Mouse (Mus musculus): ENCODE measurements around the gene Slc16a3. TPM values are rescaled to one million over a fixed set of nuclear protein-coding genes. Genes with fewer than 3 reads are reported as not detected.
A peak's percentile ranks its signal among the peaks of the same experiment; 100 is the strongest.

Gene Slc16a3
- total RNA-seq (2015; ENCODE audit: low replicate concordance) (5.2 and 11.7 TPM in 2 replicates), total RNA-seq (2017; ENCODE audit: low replicate concordance) (5.6 and 7.1 TPM in 2 replicates)

DNA sequence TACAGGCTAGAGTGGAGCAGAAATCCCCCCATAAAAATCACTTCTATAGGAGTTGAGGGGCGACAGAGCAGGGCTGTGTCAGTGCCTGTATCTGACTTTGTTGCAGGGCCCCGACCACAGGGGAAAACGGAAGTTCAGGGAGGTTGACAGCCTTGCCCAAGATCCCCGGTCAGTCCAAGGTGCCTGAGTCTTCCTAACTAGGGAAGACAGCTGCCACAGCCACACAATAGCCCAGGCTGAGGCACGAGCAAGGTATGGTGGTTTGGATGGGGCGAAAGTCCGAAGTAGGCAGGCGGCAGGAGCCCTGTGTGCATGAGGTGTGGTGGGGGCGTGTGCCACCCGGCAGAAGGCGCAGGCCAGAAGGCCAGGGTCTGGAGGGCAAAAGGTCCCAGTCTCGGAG is at the start of gene Slc16a3:
TSS of gene Slc16a3 (plus strand) at position 153 of the 400 bp plus-strand sequence.
- no peak for ATAC-seq (replicated peaks; ENCODE audit: low FRiP score, poor library complexity, severe bottlenecking)

DNA sequence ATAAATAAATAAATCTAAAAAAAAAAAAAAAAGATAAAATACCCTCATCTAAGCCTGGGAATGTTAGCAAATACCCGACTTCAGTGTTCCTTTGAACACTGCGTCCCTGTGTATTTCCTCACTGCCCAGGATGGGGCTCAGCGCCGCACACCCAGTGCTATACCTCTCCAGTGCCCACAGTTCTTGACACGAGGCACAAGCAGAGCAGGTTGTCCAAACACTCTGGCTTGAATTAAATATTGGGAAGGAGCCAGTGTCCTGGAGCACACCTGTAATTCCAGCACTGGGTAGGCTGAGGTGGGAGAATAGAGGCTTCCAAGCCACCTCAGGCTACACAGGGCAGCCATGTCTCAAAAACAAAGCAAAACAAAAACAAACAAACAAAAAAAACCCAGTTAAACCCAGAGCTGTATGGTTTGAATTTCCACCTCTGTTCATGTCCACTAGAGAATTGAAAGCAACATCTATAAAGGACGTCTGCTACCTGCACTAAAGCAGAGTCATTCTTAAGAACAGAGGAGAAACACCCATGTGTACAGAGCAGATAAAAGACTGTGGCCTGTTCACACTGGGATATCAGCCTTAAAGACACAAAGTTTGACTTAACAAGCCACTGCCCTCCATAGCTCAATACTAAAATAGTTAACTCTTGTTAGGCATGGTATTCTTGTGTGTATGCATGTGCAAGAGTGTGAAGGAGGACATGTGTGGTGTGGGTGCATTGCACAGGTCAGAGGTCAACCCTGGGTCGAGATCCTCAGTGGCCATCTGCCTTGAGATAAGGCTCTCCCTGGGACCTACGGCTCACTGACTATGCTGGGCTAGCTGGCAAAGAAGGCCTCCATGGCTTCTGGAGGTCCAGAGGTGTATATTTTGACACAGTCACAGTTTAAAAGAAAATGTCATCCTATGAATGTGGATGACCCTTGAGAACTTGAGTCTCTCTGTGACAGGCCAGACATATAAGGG is 47.7 kb upstream of the Slc16a3 start:
- ATAC-seq (replicated peaks; ENCODE audit: low FRiP score, poor library complexity, severe bottlenecking): peak; percentile 84

DNA sequence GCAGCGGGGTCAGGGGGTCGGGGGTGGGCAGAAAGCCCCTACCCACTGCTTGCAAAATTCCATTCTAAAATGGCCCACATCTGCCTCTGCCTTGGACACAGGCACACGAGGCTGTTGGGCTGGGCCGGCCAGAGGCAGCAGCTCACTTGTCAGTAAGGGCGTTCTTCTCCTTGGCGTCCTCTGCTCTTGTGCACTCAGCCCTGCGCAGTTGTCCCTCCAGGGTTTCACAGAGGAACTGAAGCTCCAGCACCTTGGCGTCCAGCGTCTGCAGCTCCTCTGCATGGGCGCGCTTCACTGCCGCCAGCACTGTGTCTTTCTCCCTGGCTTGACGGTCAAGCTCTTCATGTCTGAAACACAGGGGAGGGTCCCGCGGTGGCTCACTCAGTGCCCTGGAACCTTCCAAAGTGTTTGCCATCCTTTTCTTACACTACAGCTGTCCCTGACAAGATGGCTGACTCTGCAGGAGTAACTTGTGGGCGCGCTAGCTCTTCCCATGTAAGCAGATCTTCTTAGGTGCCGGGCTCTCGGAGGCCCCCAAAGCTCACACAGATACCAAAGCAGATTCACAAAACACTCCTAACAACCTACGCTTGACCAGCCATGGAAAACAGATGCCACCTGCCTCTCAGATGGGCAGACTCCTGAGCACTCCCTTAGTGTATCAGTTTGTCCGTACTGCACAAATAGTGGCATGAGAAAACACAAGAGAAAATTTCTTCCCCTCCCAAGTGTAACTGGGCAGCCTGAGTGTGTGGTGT is 46.4 kb upstream of the Slc16a3 start:
- ATAC-seq (replicated peaks; ENCODE audit: low FRiP score, poor library complexity, severe bottlenecking): no peak

DNA sequence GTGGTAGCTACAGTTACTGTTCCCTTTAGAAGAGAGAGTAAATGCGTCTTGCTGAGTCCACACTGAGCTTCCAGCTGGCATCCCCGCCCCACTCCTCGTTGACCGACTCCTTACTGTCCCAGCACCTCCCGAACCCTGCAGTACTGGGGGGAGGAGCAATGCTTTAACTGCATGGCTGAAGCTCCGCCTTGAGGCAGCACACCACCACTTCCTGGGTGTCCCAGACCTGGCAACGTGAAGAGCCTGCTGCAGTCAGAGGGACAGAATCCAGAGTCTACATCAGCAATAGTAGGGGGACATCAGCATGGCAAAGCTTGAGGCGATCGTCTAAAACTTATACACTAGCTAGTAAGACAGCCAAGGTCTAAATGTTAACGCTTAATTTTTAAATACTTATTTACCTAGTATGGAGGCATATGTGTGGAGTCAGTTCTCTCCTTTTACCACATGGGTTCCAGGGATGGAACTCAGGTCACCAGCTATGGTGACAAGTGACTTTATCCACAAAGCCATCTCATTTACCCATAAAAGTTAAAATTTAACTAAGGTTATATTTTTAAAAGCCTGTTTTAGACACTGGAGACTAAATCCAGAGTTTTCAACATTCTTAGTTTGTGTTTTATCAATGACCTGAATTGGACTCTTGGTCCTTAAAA is 45.7 kb upstream of the Slc16a3 start:
- peak; percentile 46 for ATAC-seq (replicated peaks; ENCODE audit: low FRiP score, poor library complexity, severe bottlenecking)

DNA sequence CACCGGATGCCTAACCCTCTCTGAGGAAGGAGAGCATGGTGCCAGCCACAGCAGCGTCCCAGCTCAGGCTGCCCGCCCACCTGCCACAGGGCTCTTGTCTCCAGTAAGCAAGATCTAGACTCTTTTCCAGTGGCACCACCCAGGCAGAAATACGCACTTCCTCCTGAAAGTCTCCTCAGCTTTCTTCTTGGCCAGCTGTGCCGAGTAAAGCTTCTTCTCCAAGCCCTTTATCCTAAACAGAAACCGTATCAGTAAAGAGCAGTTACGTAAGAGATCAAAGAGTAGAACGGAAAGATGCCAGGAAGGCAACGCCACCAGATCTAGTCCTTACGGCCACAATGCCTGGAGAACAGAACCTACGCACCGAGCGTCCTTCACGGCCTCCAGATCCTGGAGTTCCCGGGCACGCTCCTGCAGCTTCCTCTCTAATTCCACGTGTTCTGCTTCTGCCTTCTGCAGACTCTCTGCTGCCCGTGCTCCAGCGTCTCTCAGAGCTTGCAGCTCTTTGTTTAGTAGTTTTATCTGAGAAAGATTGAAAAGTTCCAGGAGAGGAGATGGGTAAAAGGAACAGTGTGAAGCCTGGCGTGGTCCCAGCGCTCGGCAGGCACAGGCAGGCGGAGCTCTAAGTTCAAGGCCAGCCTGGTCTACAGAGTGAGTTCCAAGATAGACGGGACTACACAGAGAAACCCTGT is 45.0 kb upstream of the Slc16a3 start:
- no peak for ATAC-seq (replicated peaks; ENCODE audit: low FRiP score, poor library complexity, severe bottlenecking)

DNA sequence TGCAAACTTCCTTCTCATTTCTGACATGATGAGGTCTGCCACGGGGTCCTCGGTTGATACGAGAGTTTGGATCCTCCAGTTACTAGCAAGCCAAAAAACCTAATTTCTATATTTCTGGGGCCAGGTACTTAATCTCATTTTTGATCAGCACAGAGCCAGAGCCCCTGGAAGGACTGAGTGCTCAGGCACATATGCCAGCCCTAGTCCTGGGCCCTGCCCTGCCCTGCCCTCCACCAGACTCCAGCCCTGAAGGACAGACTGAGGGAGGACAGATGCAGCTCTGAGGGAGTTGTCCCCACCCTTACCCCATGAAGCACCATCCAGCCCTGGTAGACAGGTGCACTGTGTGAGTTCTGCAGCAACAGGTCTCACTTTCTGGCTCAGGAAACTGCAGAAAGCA is 43.7 kb upstream of the Slc16a3 start:
- ATAC-seq (replicated peaks; ENCODE audit: low FRiP score, poor library complexity, severe bottlenecking): no peak

DNA sequence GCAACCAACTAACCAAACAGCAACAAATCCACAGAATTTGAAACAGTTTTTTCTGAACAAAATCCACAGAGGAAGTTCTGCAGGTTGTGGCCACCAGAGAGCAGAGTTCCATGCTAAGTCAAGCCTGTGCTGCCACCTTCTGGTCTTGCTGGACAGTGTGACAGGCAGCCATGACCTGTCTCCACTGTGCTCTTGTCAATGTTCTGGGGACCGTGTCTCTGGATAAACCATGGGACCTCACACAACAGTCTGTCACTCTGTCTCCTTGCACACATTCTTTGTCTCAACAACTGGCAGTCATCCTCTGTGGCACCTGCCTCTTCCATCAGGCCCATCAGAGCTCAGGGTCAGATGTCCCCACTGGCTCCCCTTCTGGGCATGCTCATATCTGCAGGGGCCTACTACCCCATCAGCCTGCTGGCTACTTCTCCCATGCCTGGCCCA is 42.8 kb upstream of the Slc16a3 start:
- ATAC-seq (replicated peaks; ENCODE audit: low FRiP score, poor library complexity, severe bottlenecking): peak; percentile 78

DNA sequence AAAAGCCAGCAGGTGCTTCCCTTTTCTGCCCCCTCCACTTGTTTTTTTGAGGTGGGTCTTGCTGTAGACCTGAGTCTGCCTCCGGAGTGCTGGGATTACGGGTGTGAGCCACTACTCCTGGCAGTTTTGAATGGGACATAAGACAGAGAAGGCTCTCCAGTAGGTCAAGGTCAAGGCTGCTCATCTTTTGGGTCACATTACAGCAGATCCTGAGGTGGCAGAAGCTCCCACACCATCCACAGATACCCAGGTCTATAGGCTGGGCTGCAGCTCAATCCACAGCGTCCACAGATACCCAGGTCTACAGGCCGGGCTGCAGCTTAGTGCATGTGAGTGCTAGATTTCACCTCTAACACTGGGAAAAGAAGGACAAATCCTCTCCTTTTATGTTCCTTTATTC is 34.5 kb upstream of the Slc16a3 start:
- ATAC-seq (replicated peaks; ENCODE audit: low FRiP score, poor library complexity, severe bottlenecking): no peak; the same call in 1 of the 2 replicates

DNA sequence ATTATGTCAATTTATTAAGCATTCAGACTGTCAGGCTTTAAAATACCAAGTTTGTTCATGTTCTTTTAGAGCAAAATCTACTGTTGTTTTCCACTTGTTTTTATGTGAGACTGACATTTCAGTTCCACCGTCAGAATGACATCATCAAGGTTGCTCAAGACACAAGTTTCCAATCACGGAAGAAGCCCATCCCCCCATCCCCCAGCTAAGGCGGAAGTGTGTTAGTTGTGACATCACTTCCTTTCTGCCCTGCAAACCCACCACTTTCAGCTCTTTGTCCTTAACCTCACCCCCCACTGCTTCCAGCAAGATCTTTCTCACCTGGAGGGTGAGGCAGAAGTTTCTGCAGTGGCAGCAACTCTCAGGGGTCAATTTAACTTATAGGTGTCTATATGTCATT is 31.8 kb upstream of the Slc16a3 start:
- ATAC-seq (replicated peaks; ENCODE audit: low FRiP score, poor library complexity, severe bottlenecking): no peak

DNA sequence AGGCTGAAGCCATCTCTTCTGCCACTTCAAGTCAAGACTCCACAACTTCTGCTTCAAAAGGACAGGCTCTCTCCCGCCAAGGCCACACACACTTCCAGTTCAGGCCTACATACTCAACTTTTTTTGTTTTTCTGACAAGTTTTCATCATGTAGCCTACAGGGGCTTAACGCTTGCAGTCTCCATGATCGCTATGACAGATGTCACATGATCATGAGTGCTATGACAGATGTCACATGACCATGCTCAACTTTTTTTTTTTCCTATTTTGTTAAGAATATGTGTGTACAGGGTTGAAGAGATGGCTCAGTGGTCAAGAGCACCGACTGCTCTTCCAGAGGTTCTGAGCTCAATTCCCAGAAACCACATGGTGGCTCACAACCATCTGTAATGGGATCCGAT is 30.5 kb upstream of the Slc16a3 start:
- ATAC-seq (replicated peaks; ENCODE audit: low FRiP score, poor library complexity, severe bottlenecking): no peak

DNA sequence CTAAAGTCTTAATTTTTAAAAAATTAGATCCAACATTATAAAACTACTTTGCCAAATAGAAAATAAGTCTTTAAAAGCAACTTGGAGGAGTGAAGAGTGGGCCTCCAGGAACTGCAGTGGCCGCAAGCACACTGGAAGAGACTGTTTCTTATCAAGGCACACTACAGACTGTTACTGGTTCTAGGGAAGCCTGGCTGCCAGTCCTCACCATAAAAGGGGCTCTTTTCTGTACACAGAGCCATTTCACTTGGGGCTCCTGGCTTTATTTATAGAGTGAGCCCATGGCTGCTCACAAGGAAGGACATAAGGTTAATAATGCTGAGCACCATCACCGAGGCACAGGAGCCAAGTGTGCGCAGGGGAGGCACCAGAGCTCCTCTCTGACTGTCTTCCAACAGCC is 25.8 kb upstream of the Slc16a3 start:
- ATAC-seq (replicated peaks; ENCODE audit: low FRiP score, poor library complexity, severe bottlenecking): no peak

DNA sequence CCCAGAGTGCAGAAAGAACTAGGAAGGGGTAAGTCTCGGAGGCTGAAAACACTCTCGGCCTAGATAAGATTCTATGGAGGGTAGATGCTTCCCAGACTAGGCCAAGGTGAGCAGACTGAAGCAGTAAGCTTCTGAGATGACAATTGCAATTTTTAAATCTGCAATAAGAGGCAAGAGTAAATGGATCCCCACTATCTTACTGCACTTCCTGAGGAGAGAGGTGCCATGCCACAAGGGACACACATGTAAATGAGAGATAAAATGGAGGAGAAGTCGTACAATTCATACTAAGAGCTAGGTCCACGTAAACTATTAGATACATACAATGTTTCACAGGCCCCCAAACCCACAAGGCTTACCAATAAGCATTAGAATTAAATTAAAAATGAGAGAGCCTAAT is 19.8 kb upstream of the Slc16a3 start:
- no peak for ATAC-seq (replicated peaks; ENCODE audit: low FRiP score, poor library complexity, severe bottlenecking)

DNA sequence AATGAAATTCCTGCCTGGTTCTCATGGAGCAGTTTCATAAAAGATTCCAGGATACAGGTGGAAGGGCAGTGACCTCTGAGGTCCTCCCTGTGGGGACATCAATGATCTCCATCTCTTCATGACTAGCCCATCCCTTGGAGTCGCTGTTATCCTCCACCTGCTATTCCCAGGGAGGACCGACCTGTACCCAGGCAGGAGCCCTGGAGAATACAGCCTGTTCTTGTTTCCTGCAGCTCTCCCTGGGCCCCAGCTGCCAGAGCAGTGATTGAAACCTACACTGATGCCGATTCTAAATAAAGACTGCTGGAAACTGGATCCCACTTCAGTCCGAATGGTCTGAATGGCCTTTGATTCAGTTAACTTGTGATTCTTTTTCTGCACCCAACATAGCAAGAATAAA is 16.8 kb upstream of the Slc16a3 start:
- ATAC-seq (replicated peaks; ENCODE audit: low FRiP score, poor library complexity, severe bottlenecking): no peak

DNA sequence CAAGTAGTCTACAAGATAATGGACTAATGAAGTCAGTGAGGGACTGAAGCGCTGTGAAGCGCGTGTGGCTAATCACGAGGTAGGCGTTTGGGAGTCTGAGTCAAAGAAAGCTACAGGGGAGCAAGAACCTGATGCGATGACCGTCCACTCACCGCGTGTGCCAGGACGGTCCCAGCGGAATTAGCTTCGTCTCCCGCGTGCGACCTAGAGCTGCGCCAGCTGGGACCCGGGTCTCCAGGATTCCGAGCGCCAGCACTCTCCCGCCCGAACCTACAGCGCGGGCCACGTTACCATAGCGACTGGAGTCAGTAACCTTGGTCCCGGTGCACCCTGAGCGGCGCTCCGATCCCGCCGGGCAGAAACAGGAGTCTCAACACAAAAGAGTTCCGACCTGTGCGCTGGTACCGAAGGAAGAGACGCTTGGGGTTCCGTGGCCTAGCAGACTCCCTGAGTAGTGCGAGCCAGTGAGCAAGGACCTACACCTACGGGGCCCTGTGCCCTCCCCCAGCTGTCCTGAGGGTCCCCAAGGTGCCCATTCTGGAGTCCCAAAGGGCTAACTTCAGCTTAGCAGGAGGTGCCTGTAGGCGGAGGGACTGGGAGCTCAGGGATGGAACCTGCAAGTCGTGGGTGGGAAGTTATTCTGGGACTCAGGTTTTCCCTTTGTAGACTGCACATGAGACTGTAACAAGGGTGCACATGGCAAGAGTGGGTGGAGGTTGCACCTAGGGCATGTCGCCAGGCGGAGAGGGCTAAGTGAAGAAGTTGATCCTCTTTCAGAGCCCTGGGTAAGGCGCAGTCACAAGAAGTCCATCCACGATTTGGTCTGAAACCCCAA is 15.5 kb upstream of the Slc16a3 start, which contains the start of gene Ccdc57:
TSS of gene Ccdc57 (minus strand) at position 309 of the 835 bp plus-strand sequence.
- peak; percentile 94 for ATAC-seq (replicated peaks; ENCODE audit: low FRiP score, poor library complexity, severe bottlenecking)

DNA sequence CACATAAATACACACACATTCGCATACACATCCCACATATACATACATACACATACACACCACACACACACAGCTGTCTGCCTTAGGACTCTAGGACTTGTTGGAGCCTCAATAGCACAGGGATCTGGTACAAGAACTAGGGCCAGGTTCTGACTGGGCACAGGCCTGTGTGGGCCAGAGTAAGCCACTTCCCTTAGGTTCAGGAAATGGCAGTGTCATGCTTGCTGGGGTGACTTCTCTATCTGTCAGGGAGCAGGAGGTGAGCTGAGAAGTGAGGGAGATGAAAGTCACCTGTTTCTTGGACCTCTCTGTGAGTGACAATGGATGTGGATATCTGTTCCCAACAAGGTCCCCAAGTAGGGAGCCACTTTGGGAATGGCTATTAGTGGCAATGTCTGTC is 10.3 kb upstream of the Slc16a3 start:
- ATAC-seq (replicated peaks; ENCODE audit: low FRiP score, poor library complexity, severe bottlenecking): peak; percentile 84

DNA sequence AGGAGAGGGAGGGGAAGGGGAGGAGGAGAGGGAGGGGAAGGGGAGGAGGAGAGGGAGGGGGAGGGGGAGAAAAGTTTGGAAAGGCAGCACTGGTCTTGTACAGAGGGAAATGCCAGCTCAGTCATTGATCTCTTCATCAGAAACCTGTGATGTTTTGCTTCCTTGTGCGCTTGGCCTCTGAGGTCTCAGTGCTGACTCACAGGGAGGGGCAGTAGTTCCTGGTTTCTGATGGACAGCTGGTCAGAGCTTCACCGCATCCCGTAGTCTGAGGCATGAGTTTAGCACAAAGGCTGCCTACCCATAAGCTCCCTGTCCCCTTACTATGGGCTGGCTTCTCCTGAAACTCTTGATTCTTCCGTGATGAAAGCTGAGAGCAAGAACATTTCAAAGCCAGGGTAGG is 9.5 kb upstream of the Slc16a3 start:
- ATAC-seq (replicated peaks; ENCODE audit: low FRiP score, poor library complexity, severe bottlenecking): peak; percentile 83

DNA sequence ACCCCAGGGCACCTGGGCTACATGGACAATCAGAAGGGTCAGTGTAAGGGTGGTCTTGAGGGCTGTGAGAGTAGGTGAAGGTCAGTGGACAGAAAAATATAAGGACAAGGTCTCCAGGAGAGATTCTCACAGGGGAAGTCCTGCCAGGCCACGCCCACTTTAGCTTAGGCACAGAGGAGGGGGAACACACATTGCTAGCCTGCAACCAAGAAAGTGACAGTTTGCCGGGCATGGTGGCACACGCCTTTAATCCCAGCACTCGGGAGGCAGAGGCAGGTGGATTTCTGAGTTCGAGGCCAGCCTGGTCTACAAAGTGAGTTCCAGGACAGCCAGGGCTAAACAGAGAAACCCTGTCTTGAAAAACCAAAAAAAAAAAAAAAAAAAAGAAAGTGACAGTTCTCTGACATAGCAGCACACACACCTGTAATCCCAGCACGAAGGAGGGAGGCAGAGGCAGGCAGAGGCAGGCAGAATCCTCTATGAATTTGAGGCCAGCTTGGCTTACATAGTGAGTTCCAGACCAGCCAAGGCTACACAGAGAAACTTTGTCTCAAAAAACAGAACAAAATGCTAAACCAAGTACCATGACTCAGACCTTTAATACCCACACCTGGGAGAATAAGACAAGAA is 8.5 kb upstream of the Slc16a3 start:
- no peak for ATAC-seq (replicated peaks; ENCODE audit: low FRiP score, poor library complexity, severe bottlenecking)

DNA sequence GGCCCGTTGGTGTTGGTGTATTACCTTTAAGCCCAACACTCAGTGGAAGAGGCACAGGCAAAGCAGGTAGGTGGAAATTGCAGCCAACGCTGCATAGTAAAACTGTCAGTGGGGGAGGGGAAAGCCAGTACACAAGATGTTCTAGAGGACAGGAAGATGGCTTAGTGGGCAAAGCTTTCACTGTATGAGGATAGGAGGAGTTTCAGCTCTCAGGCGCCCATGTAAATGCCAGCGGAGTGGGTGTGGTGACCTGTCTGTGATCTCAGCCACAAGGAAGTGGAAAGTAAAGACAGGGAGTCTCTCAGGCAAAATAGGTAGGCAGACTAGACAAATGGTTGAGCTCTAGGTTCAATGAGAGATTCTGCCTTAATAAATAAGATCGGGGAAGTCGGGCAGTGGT is 7.3 kb upstream of the Slc16a3 start:
- no peak for ATAC-seq (replicated peaks; ENCODE audit: low FRiP score, poor library complexity, severe bottlenecking)
